Mouse (Mus musculus) spleen, postnatal 14 days (tissue): ENCODE data around the gene Myh11.
A peak's percentile ranks its signal among the peaks of the same experiment; 100 is the strongest.

Experiments used
- DNase-seq, 2 experiments: peaks; one replicate each; pipeline ENCODE4 v3.0.0; 2021 to 2022; ENCODE audit warnings: low spot score in 2 of 2

Gene Myh11

GRCm38 (mm10) chr16:14265203-14265920, 25.8 kb downstream of the Myh11 start:
- no peak for DNase-seq

DNA sequence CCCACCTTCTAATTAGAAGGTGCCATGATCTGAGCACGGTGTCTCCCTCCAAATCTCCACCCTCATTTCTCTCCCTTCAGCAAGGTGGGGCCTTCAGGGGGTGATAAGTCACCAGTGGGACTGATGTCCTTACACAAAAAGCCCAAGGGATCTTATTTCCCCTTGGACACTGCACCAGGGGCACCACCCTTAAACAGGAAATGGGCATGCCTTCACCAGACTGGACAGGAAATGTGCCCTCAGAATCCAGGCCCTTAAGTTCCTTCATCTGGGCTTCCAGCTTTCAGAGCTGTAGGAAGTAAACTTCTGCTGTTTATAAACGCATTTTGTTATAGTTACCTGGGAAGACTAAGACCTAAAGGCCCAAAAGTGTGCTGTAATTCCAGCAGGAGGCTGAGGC, 26.7 kb downstream of the Myh11 start:
- no peak for DNase-seq

DNA sequence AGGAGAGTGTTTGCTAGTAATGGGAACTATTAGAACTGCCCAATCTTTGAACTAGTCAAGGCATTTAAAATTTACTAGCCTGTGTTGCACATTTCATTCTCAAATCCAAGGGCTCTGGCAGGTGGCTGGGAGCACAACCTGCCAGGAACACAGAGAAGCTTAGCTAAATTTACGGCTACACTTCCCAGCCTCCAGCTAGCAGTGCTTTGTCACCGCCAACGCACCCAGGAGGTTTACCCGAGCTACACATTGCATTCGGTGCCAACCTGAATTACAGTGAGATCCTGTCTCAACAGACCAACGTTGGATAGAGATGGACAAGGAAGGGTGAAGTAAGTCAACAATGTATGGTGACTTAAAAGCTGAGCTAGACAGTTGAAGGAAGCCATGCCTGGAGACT, 27.9 kb downstream of the Myh11 start:
- no peak for DNase-seq

GRCm38 (mm10) chr16:14262410-14262809, 28.8 kb downstream of the Myh11 start:
- DNase-seq, result no peak

DNA sequence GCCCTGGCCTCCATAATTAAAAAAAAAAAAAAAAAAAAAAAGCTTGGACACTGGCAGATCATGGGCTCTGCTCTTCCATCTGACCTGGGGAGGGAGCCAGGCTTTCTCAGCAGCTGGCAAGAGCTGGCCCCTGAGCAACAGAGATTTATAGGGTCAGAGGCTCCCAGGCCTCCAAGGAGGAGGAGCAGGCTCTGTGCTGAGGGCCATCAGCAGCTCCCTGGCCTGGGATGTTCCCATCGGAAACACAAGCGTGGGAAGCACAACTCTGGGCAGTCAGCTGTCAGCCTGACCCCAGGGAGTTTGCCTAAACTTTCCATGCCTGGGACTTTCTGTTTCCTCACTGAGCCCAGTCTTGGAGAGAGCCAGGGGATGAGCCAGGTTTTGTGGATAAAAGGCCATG, 32.3 kb downstream of the Myh11 start:
- no peak for DNase-seq

GRCm38 (mm10) chr16:14253586-14253985, 37.6 kb downstream of the Myh11 start:
- DNase-seq, result no peak

GRCm38 (mm10) chr16:14252877-14253276, 38.3 kb downstream of the Myh11 start:
- DNase-seq, result no peak

DNA sequence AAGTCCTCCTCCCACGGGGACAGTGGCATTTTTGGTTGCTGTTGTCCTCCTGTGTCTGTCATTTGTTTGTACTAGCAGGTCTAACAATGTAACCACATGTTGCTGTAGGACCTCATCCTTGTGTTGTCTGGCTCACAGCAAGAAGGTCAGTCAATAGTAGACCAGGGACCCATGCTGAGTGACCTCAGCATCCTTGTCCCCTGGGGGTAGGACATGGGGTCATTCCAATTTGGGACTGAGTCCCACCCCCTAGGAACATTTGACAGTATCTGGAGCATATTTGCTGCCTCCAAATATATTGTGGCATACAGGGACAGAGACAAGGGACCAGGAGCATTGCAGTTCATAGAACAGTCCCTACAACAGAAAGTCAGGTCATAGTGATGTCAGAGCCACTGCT, 41.3 kb downstream of the Myh11 start:
- no peak for DNase-seq

- no peak for DNase-seq
Measured at GRCm38 (mm10) chr16:14242553-14242952, 48.6 kb downstream of the Myh11 start.

DNA sequence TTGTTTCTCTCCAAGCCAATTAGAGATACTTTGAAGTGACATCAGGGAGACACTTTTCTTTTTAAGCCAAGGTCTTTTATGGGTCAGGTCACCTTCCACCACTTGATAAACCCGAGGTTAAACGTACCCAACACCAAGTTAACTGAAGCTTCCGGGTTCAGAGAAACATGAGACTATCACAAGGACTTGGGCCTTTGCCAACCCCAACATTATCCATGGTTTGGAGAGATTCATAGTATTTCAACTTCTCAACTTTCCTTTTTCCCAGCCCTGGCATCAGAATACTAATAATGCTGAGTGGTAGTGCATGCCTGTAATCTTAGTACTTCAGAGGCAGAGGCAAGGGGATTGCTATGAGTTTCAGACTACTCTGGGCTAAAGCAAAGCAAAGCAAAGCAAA, 49.1 kb downstream of the Myh11 start:
- DNase-seq, result no peak

- peak; percentile 25 to 61 for DNase-seq
Measured at GRCm38 (mm10) chr16:14237100-14237723, 54.0 kb downstream of the Myh11 start.

DNA sequence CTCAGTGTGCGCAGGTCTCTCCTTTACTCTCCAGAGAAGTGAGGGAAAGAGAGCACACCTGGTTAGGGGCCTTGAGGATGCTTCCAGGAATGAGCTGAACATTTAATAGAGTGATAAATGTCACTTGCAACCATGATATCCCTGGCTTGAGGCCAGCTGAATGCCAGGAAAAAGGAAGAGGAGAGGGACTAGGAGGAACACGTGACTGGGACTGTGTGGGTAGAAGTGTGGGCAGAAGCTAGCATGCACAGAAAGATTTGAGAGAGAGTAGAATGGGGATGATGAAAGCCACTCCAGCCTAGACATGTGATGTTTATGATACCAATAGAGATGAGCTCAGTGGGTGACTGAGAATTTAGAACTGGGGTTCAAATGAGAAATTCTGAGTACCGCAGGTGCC, 76.0 kb downstream of the Myh11 start:
- no peak for DNase-seq

DNA sequence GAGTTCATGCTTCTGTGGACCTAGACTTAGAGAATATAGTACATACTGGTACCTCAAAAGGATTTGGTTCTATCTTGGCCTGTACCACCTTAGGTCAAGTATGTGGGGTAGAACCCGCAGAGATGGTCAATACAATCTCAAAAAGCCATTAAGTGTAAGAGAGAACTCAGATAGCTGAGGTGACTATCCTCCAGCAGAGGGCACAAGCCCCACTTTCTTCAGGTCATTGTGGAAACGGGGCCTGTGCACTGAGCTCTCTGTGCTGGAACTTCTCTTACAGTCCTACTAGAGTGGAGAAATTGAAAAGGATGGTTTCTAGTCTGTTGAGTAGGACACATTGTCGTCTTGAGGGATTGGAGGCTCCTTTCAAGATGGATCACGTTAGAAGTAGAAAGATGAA, 92.4 kb downstream of the Myh11 start:
- DNase-seq, result no peak

DNA sequence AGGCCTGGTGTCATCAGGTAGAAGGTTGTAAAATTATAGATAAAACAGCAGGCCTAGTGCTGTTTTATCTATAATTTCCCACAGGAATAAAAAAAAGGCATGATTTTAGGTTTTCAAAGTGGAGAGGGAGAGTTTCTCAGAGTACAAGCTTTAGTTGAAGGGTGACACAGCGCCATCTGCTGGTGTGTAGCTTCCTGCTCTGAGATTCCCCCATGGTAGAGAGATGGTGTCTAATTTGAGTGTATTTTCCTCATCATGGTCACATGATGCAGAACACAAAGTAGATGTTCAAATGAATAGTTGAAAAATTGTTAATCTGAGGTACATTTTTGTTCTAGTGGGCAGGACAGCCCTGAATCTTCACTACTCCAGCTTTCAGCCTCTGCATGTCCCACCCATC, 95.7 kb downstream of the Myh11 start:
- DNase-seq, result peak in 1 of 2 experiments; percentile 37

GRCm38 (mm10) chr16:14194164-14194950, 96.8 kb downstream of the Myh11 start:
- no peak for DNase-seq

GRCm38 (mm10) chr16:14185516-14185915, 105.7 kb downstream of the Myh11 start:
- no peak for DNase-seq

DNA sequence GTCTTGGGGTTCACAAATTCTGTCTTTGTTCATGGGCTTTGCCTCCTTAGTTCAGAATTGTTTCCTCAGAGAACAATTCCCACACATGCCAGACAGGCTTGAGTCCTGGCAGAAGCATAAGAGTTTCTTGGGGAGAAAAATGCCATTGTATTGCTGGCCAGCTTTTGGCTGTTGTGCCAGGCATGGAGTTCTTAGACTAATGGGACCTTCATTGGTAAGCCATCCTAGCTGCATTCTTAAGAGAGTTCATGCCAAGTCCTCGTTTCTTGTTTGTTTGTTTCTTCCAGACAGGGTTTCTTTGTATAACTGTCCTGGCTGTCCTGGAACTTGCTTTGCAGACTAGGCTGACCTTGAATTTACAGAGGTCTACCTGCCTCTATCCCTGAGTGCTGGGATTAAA, 107.3 kb downstream of the Myh11 start:
- no peak for DNase-seq

- DNase-seq, result no peak
Measured at GRCm38 (mm10) chr16:14182360-14182759, 108.8 kb downstream of the Myh11 start.

GRCm38 (mm10) chr16:14180163-14180733, 110.9 kb downstream of the Myh11 start:
- DNase-seq, result no peak

DNA sequence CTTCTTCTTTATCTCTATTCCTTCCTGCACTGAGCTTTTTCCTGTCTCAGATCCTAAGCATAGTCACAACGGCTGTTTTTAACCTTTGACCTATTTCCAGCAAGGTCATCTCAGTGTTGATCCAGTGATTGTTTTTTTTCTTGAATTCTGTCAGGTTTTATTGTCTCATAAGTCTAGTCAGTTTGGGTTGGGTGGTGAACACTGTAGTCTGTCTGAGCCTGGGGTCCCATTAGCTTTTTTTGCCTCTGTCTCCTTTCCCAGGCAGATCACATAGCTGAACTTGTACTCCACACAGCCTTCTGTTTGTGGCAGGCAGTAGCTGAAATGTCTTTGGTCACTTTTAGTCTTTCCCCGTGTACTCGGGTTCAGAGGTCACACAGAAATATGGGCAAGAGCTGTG, 113.1 kb downstream of the Myh11 start:
- DNase-seq, result no peak

DNA sequence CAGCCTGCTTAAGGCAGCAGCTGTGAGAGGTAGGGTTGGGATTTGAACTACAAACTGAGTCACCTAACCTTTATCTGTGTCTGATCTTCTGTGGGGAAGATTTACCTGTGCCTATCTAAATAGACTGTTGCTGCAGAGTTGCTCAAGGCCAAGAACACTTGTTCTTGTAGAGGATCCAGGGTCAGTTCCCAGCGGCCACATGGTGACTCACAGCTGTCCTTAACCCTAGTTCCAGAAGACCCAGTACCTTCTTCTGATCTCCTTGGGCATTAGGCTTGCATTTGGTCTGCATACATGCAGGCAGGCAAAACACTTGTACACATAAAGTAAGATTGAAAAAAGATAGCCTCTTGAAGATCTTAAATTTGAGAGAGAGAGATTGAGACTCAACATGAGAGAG, 121.5 kb downstream of the Myh11 start:
- DNase-seq, result no peak

GRCm38 (mm10) chr16:14166490-14166889, 124.7 kb downstream of the Myh11 start:
- no peak for DNase-seq

DNA sequence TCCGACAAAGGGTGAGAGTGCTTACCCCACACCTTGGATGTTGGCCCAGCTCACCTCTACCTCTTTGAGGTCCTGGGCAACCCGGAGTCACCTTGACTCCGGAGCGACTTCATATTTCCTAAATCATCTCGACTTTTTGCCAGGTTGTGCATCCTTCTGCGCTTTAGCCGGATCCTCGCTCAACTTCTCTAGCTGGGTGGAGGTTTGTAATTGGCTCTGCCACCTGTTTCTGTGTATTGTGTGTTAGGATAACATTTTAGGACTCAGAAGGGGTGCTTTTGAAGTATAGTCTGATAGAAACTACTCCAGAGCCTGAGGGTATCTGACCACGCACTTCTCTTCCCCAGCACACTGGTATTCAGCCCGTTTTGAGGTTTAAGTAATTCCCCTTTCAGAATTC, 127.4 kb downstream of the Myh11 start:
- no peak for DNase-seq
